Mouse (Mus musculus): ENCODE measurements around the gene Spx.

The Spx gene

GRCm38 (mm10) chr6:142381615-142382014 is 31.6 kb upstream of the Spx start:
- Histone ChIP-seq H3K36me3 (ENCODE audit: insufficient read depth, low read length) (peaks cover 45% of the 10 kb centered on the region), H3K4me1 (replicated peaks; ENCODE audit: low read depth, low read length) (peaks cover 15% of the 10 kb centered on the region), H3K4me3 (replicated peaks; ENCODE audit: low read length) (no peak overlapping the region), H3K27me3 (ENCODE audit: insufficient read depth, low read length) (no peaks in the 10 kb centered on the region), H3K9me3 (ENCODE audit: low read length) (no peaks in the 10 kb centered on the region)
- TF ChIP-seq CTCF (conservative IDR thresholded peaks at IDR 0.05; ENCODE audit: low read length) (no peak), POU5F1 (IDR thresholded peaks at IDR 0.05; ENCODE audit: borderline replicate concordance, low read length) (no peak), NANOG (IDR thresholded peaks at IDR 0.05; ENCODE audit: borderline replicate concordance, low read length) (no peak)

GRCm38 (mm10) chr6:142384521-142384920 is 28.7 kb upstream of the Spx start:
- H3K9me3 ChIP-seq (ENCODE audit: low read length) = no peaks in the 10 kb centered on the region
- peaks cover 30% of the 10 kb centered on the region for H3K36me3 ChIP-seq (ENCODE audit: insufficient read depth, low read length)
- TF ChIP-seq NANOG (IDR thresholded peaks at IDR 0.05; ENCODE audit: borderline replicate concordance, low read length) (no peak), POU5F1 (IDR thresholded peaks at IDR 0.05; ENCODE audit: borderline replicate concordance, low read length) (no peak), CTCF (conservative IDR thresholded peaks at IDR 0.05; ENCODE audit: low read length) (no peak)
- no peak overlapping the region for H3K4me3 ChIP-seq (replicated peaks; ENCODE audit: low read length)
- H3K27me3 ChIP-seq (ENCODE audit: insufficient read depth, low read length) = no peaks in the 10 kb centered on the region
- H3K4me1 ChIP-seq (replicated peaks; ENCODE audit: low read depth, low read length) = peaks cover 25% of the 10 kb centered on the region

GRCm38 (mm10) chr6:142386285-142387010 is 26.8 kb upstream of the Spx start:
- H3K4me1 ChIP-seq (replicated peaks; ENCODE audit: low read depth, low read length) = peaks cover 42% of the 10 kb centered on the region
- no peak for TF ChIP-seq NANOG (IDR thresholded peaks at IDR 0.05; ENCODE audit: borderline replicate concordance, low read length)
- no peak for TF ChIP-seq POU5F1 (IDR thresholded peaks at IDR 0.05; ENCODE audit: borderline replicate concordance, low read length)
- no peak for TF ChIP-seq CTCF (conservative IDR thresholded peaks at IDR 0.05; ENCODE audit: low read length)
- no peaks in the 10 kb centered on the region for H3K27me3 ChIP-seq (ENCODE audit: insufficient read depth, low read length)
- H3K4me3 ChIP-seq (replicated peaks; ENCODE audit: low read length) = peak overlapping the region; percentile 95
- H3K9me3 ChIP-seq (ENCODE audit: low read length) = no peaks in the 10 kb centered on the region
- peaks cover 38% of the 10 kb centered on the region for H3K36me3 ChIP-seq (ENCODE audit: insufficient read depth, low read length)

- Histone ChIP-seq H3K27me3 (ENCODE audit: insufficient read depth, low read length) (no peaks in the 10 kb centered on the region), H3K4me3 (replicated peaks; ENCODE audit: low read length) (peak within 1 kb of the TSS; percentile 95), H3K4me1 (replicated peaks; ENCODE audit: low read depth, low read length) (peaks cover 48% of the 10 kb centered on the region), H3K36me3 (ENCODE audit: insufficient read depth, low read length) (peaks cover 37% of the 10 kb centered on the region), H3K9me3 (ENCODE audit: low read length) (no peaks in the 10 kb centered on the region)
- TF ChIP-seq NANOG (IDR thresholded peaks at IDR 0.05; ENCODE audit: borderline replicate concordance, low read length) = no peak
- TF ChIP-seq CTCF (conservative IDR thresholded peaks at IDR 0.05; ENCODE audit: low read length) = no peak
- no peak for TF ChIP-seq POU5F1 (IDR thresholded peaks at IDR 0.05; ENCODE audit: borderline replicate concordance, low read length)
These were observed 26.1 kb upstream of the Spx start, which contains the start of the genes Recql and Golt1b for GRCm38 (mm10) chr6:142387011-142387754. TSS of gene Recql (minus strand) at chr6:142387087. TSS of gene Golt1b (plus strand) at chr6:142387221.

- peak overlapping the region; percentile 95 for H3K4me3 ChIP-seq (replicated peaks; ENCODE audit: low read length)
- TF ChIP-seq NANOG (IDR thresholded peaks at IDR 0.05; ENCODE audit: borderline replicate concordance, low read length) (no peak), POU5F1 (IDR thresholded peaks at IDR 0.05; ENCODE audit: borderline replicate concordance, low read length) (no peak), CTCF (conservative IDR thresholded peaks at IDR 0.05; ENCODE audit: low read length) (no peak)
- no peaks in the 10 kb centered on the region for H3K27me3 ChIP-seq (ENCODE audit: insufficient read depth, low read length)
These were observed 25.4 kb upstream of the Spx start for GRCm38 (mm10) chr6:142387755-142388271.

GRCm38 (mm10) chr6:142389101-142389500 is 24.1 kb upstream of the Spx start:
- Histone ChIP-seq H3K4me3 (replicated peaks; ENCODE audit: low read length) (no peak overlapping the region), H3K4me1 (replicated peaks; ENCODE audit: low read depth, low read length) (peaks cover 51% of the 10 kb centered on the region), H3K9me3 (ENCODE audit: low read length) (no peaks in the 10 kb centered on the region), H3K27me3 (ENCODE audit: insufficient read depth, low read length) (no peaks in the 10 kb centered on the region), H3K36me3 (ENCODE audit: insufficient read depth, low read length) (peaks cover 45% of the 10 kb centered on the region)
- TF ChIP-seq CTCF (conservative IDR thresholded peaks at IDR 0.05; ENCODE audit: low read length) = no peak
- TF ChIP-seq NANOG (IDR thresholded peaks at IDR 0.05; ENCODE audit: borderline replicate concordance, low read length) = no peak
- no peak for TF ChIP-seq POU5F1 (IDR thresholded peaks at IDR 0.05; ENCODE audit: borderline replicate concordance, low read length)

More at GRCm38 (mm10) chr6:142387755-142388271, 25.4 kb upstream of the Spx start:
- no peaks in the 10 kb centered on the region for H3K9me3 ChIP-seq (ENCODE audit: low read length)
- H3K4me1 ChIP-seq (replicated peaks; ENCODE audit: low read depth, low read length) = peaks cover 48% of the 10 kb centered on the region
- H3K36me3 ChIP-seq (ENCODE audit: insufficient read depth, low read length) = peaks cover 38% of the 10 kb centered on the region

- TF ChIP-seq CTCF (conservative IDR thresholded peaks at IDR 0.05; ENCODE audit: low read length) (no peak), POU5F1 (IDR thresholded peaks at IDR 0.05; ENCODE audit: borderline replicate concordance, low read length) (no peak), NANOG (IDR thresholded peaks at IDR 0.05; ENCODE audit: borderline replicate concordance, low read length) (no peak)
- H3K4me3 ChIP-seq (replicated peaks; ENCODE audit: low read length) = no peak overlapping the region
- peaks cover 43% of the 10 kb centered on the region for H3K4me1 ChIP-seq (replicated peaks; ENCODE audit: low read depth, low read length)
- H3K9me3 ChIP-seq (ENCODE audit: low read length) = no peaks in the 10 kb centered on the region
- H3K27me3 ChIP-seq (ENCODE audit: insufficient read depth, low read length) = no peaks in the 10 kb centered on the region
- H3K36me3 ChIP-seq (ENCODE audit: insufficient read depth, low read length) = peaks cover 66% of the 10 kb centered on the region
These were observed 20.9 kb upstream of the Spx start for GRCm38 (mm10) chr6:142392312-142392711.

- peaks cover 25% of the 10 kb centered on the region for H3K4me1 ChIP-seq (replicated peaks; ENCODE audit: low read depth, low read length)
- peaks cover 56% of the 10 kb centered on the region for H3K36me3 ChIP-seq (ENCODE audit: insufficient read depth, low read length)
- no peaks in the 10 kb centered on the region for H3K9me3 ChIP-seq (ENCODE audit: low read length)
- TF ChIP-seq CTCF (conservative IDR thresholded peaks at IDR 0.05; ENCODE audit: low read length) (no peak), POU5F1 (IDR thresholded peaks at IDR 0.05; ENCODE audit: borderline replicate concordance, low read length) (no peak), NANOG (IDR thresholded peaks at IDR 0.05; ENCODE audit: borderline replicate concordance, low read length) (no peak)
- no peak overlapping the region for H3K4me3 ChIP-seq (replicated peaks; ENCODE audit: low read length)
- no peaks in the 10 kb centered on the region for H3K27me3 ChIP-seq (ENCODE audit: insufficient read depth, low read length)
These were observed 18.6 kb upstream of the Spx start for GRCm38 (mm10) chr6:142394669-142395068.
